Mouse (Mus musculus) embryonic facial prominence, embryonic 14.5 days (tissue): ENCODE measurements around the gene Bbs1. TPM values are rescaled to one million over a fixed set of nuclear protein-coding genes. Genes with fewer than 3 reads are reported as not detected.
"Not testable (repeated sequence)": the region's sequence is repeated elsewhere in the genome, so short reads cannot be mapped to it uniquely, and the experiment has no call there.

Experiments used
- ATAC-seq: fragments of 200-750 bp; cut with Nextera tagmentation; 2 replicates; pipeline ENCODE4 v1.8.0; 2017; ENCODE audit warnings: low read depth, moderate number of reproducible peaks, moderate TSS enrichment
- DNase-seq: peaks from one replicate; pipeline ENCODE4 v3.0.0-alpha.2; 2015; ENCODE audit warnings: low spot score
- H3K27ac ChIP-seq: fragments of 300-500 bp; sonication (generic); replicated peaks from 2 replicates; pipeline ENCODE4 v1.5.1; 2014; ENCODE audit warnings: low read depth, mild to moderate bottlenecking, low read length, moderate library complexity
- H3K27me3 ChIP-seq: fragments of 300-500 bp; sonication (generic); replicated peaks from 2 replicates; pipeline ENCODE4 v1.6.1; 2014; ENCODE audit warnings: low read length; ENCODE audit not compliant: control insufficient read depth, insufficient read depth
- H3K36me3 ChIP-seq: fragments of 300-500 bp; sonication (generic); 2 replicates; pipeline ENCODE4 v1.6.1; 2014; ENCODE audit warnings: low read length, mixed read lengths; ENCODE audit not compliant: control insufficient read depth, insufficient read depth
- H3K4me1 ChIP-seq: fragments of 300-500 bp; sonication (generic); 2 replicates; pipeline ENCODE4 v1.6.1; 2014; ENCODE audit warnings: antibody characterized with exemption, low read length; ENCODE audit not compliant: control insufficient read depth, insufficient read depth
- H3K4me2 ChIP-seq: fragments of 300-500 bp; sonication (generic); 2 replicates; pipeline ENCODE4 v1.6.1; 2014; ENCODE audit warnings: low read depth, mild to moderate bottlenecking, low read length, moderate library complexity, mixed read lengths
- H3K4me3 ChIP-seq: fragments of 300-500 bp; sonication (generic); 2 replicates; pipeline ENCODE4 v1.5.1; 2014; ENCODE audit warnings: low read depth, mild to moderate bottlenecking, low read length
- H3K9ac ChIP-seq: fragments of 300-500 bp; sonication (generic); 2 replicates; pipeline ENCODE4 v1.6.1; 2014; ENCODE audit warnings: low read depth, mild to moderate bottlenecking, low read length, moderate library complexity, mixed read lengths
- H3K9me3 ChIP-seq: fragments of 300-500 bp; sonication (generic); 2 replicates; pipeline ENCODE4 v1.6.1; 2016; ENCODE audit warnings: low read length; ENCODE audit not compliant: control insufficient read depth
- WGBS: fragments of 180-500 bp; shearing (Covaris S2); extraction: QIAGEN DNeasy Blood & Tissue Kit; methylation state at CpG from one replicate; pipeline ENCODE4 v1.1.7; 2014; 5-methylcytosine and 5-hydroxymethylcytosine counted together
- polyA plus RNA-seq: library from polyadenylated mRNA; unstranded; fragments of >200 nt; fragmentation: Nextera tagmentation; extraction: Ambion mirVana; gene quantifications from 2 replicates; pipeline ENCODE4 v1.2.1, GENCODE M21; 2014

Gene Bbs1
- 4.2 and 5.6 TPM in 2 replicates for polyA plus RNA-seq

- Histone ChIP-seq H3K36me3 (peaks cover 41% of the 10 kb centered on the region), H3K27me3 (no peaks in the 10 kb centered on the region), H3K4me2 (peak within 1 kb of the TSS; percentile 69), H3K9me3 (no peaks in the 10 kb centered on the region), H3K4me1 (peaks cover 5% of the 10 kb centered on the region; the same call in 1 of the 2 replicates), H3K9ac (peak within 1 kb of the TSS; percentile 65), H3K27ac (no peak within 1 kb of the TSS), H3K4me3 (peak within 1 kb of the TSS; percentile 64)
- peak; percentile 87 for DNase-seq
- ATAC-seq = peak; percentile 82
- WGBS = 8% methylated on average over 31 of the region's 31 CpGs
Measured at GRCm38 (mm10) chr19:4905979-4906794, at the start of gene Bbs1. Bbs1 (minus strand) TSS chr19:4906628.

GRCm38 (mm10) chr19:4948641-4949040, 42.2 kb upstream of the Bbs1 start:
- H3K27me3 ChIP-seq, H3K9ac ChIP-seq: not testable (repeated sequence)

GRCm38 (mm10) chr19:4945540-4945939, 39.1 kb upstream of the Bbs1 start:
- Histone ChIP-seq H3K9me3 (no peaks in the 10 kb centered on the region), H3K9ac (no peak overlapping the region), H3K27me3 (no peaks in the 10 kb centered on the region), H3K4me2 (no peak overlapping the region), H3K4me1 (peaks cover 5% of the 10 kb centered on the region; the same call in 1 of the 2 replicates), H3K4me3 (no peak overlapping the region), H3K27ac (no peak overlapping the region), H3K36me3 (no peaks in the 10 kb centered on the region)
- ATAC-seq (peak; percentile 64; the same call in 1 of the 2 replicates), DNase-seq (peak; percentile 67)
- 37% methylated on average over 6 of the region's 6 CpGs for WGBS

More at GRCm38 (mm10) chr19:4948641-4949040, 42.2 kb upstream of the Bbs1 start:
- 83% methylated on average over 9 of the region's 9 CpGs for WGBS
- ATAC-seq, H3K9me3 ChIP-seq, H3K4me1 ChIP-seq, H3K27ac ChIP-seq, H3K36me3 ChIP-seq, DNase-seq, H3K4me2 ChIP-seq, H3K4me3 ChIP-seq: not testable (repeated sequence)

- Histone ChIP-seq H3K27ac (no peak overlapping the region), H3K4me1 (peaks cover 5% of the 10 kb centered on the region; the same call in 1 of the 2 replicates), H3K4me2 (peak overlapping the region; percentile 76), H3K9ac (peak overlapping the region; percentile 69; the same call in 1 of the 2 replicates), H3K4me3 (peak overlapping the region; percentile 67), H3K27me3 (no peaks in the 10 kb centered on the region), H3K36me3 (no peaks in the 10 kb centered on the region), H3K9me3 (no peaks in the 10 kb centered on the region)
- ATAC-seq (peak; percentile 53), DNase-seq (no peak)
- 5% methylated on average over 13 of the region's 13 CpGs for WGBS
Measured at GRCm38 (mm10) chr19:4943253-4943588, 36.8 kb upstream of the Bbs1 start.

- WGBS = under 1% methylated on average over 27 of the region's 55 CpGs
- H3K4me2 ChIP-seq = peak within 1 kb of the TSS; percentile 76
- ATAC-seq (peak; percentile 93), DNase-seq (peak; percentile 92)
- H3K27me3 ChIP-seq = no peaks in the 10 kb centered on the region
- peaks cover 5% of the 10 kb centered on the region; the same call in 1 of the 2 replicates for H3K4me1 ChIP-seq
- H3K4me3 ChIP-seq = peak within 1 kb of the TSS; percentile 67
- no peaks in the 10 kb centered on the region for H3K9me3 ChIP-seq
- peak within 1 kb of the TSS; percentile 17; the same call in 1 of the 2 replicates for H3K27ac ChIP-seq
- no peaks in the 10 kb centered on the region for H3K36me3 ChIP-seq
- H3K9ac ChIP-seq = peak within 1 kb of the TSS; percentile 69
Measured at GRCm38 (mm10) chr19:4942551-4943252, 36.3 kb upstream of the Bbs1 start, which contains the start of gene Peli3. Peli3 (minus strand) TSS chr19:4943127.

- no peak overlapping the region for H3K4me2 ChIP-seq
- no peaks in the 10 kb centered on the region for H3K9me3 ChIP-seq
- H3K27me3 ChIP-seq = no peaks in the 10 kb centered on the region
- H3K4me3 ChIP-seq = no peak overlapping the region
- DNase-seq (peak; percentile 48), ATAC-seq (no peak)
- H3K4me1 ChIP-seq = peaks cover 5% of the 10 kb centered on the region; the same call in 1 of the 2 replicates
- H3K9ac ChIP-seq = no peak overlapping the region
- no peak overlapping the region for H3K27ac ChIP-seq
- peaks cover 5% of the 10 kb centered on the region; the same call in 1 of the 2 replicates for H3K36me3 ChIP-seq
- WGBS = 76% methylated on average over 17 of the region's 17 CpGs
Measured at GRCm38 (mm10) chr19:4937444-4938310, 31.2 kb upstream of the Bbs1 start.

- ATAC-seq = no peak
- WGBS = 77% methylated on average over 2 of the region's 2 CpGs
- no peaks in the 10 kb centered on the region for H3K27me3 ChIP-seq
Measured at GRCm38 (mm10) chr19:4936896-4937295, 30.5 kb upstream of the Bbs1 start.

GRCm38 (mm10) chr19:4928781-4929180, 22.4 kb upstream of the Bbs1 start:
- no peaks in the 10 kb centered on the region for H3K27me3 ChIP-seq
- H3K4me2 ChIP-seq = peak overlapping the region; percentile 65
- H3K4me3 ChIP-seq = peak overlapping the region; percentile 58
- no peak for DNase-seq
- H3K36me3 ChIP-seq = peaks cover 19% of the 10 kb centered on the region
- peaks cover 13% of the 10 kb centered on the region for H3K4me1 ChIP-seq
- peak overlapping the region; percentile 81 for H3K27ac ChIP-seq
- peak overlapping the region; percentile 69 for H3K9ac ChIP-seq
- H3K9me3 ChIP-seq = no peaks in the 10 kb centered on the region
- ATAC-seq = 0 out of 2 replicates have a peak, but pooled peaks have one; percentile 1
- 52% methylated on average over 5 of the region's 5 CpGs for WGBS

More at GRCm38 (mm10) chr19:4936896-4937295, 30.5 kb upstream of the Bbs1 start:
- Histone ChIP-seq H3K9me3 (no peaks in the 10 kb centered on the region), H3K4me2 (no peak overlapping the region), H3K27ac (no peak overlapping the region), H3K4me1 (no peaks in the 10 kb centered on the region), H3K36me3 (peaks cover 5% of the 10 kb centered on the region; the same call in 1 of the 2 replicates), H3K4me3 (no peak overlapping the region), H3K9ac (no peak overlapping the region)
- DNase-seq = peak; percentile 33
